Mouse (Mus musculus) spleen, postnatal 4 days (tissue): ENCODE data around the gene Atp6v1g3.

Experiments
- DNase-seq, 2 experiments: peaks; one replicate each; pipeline ENCODE4 v3.0.0; 2022; ENCODE audit warnings: low spot score in 2 of 2

Atp6v1g3 gene

DNA sequence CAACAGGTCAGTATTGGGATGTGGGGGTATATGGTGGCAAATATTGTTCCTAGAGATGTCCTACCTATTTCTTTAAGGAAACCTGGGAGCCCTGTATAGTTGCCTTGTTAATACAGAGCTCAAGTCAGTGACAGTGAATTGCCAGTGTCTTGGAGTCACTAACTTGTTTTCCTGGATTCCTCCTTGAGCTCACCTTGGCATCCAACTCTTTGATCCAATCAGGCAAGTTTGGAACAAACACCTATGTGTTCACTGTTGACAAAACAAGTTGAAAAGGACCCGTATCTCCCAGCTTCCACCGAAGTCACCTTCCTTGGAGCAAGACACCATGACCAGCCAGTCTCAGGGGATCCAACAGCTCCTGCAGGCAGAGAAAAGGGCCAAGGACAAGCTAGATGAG lies at the start of gene Atp6v1g3:
Atp6v1g3 (plus strand) TSS at position 301 of the 400 bp plus-strand sequence.
- DNase-seq: no peak

DNA sequence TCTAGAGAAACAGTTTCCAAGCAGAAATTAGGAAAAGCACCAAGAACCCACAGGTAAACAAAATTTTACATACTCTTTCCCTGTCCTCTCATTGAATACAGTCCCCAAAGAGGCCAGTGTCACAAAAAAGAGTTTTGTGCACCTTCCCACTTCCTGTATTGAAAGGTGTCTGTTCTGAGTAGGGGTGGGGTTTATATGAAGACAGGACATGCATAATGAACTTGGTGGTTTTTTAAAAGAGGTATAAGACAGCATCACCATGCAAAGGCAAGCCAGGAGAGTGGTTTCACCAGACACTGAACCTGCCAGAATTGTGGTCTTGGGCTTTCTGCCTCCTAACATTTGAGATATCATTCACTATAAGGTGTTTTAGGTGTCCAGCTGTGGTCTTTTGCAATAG lies 40.5 kb upstream of the Atp6v1g3 start:
- no peak for DNase-seq

DNA sequence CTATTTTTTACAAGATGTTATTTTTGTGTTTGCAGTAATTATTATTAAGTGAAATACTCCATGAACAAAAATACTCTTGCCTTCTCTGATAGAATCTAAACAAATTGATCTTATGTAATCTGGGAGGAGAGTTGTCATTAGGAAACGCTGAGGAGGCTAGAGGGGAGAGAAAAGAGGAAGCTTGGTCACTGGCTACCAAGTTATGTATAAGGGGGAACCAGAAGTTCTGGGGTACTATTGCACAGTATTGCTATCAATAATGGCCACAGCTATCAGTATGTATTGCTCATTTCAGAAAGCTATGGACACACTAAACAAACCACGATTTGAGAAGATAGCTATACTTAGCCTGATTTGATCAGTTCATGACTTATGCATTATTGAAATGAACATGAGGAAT lies 36.3 kb upstream of the Atp6v1g3 start:
- DNase-seq: no peak

DNA sequence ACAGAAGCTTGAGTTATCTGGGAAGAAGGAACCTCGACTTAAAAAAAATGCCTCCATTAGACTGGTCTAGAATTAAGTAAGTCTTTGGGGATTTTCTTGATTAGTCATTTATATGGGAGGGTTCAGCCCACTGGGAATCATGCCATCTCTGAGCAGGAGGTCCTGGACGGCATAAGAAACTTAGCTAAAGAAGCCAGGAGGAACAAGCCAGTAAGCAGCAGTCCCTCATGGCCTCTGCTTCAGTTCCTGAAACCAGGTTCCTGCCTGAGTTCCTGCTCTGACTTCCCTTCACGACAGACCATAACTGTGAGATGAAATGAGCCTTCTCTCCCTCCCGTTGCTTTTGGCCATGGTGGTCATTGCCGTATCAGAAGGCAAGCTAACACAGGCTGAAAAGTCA lies 29.6 kb upstream of the Atp6v1g3 start:
- no peak for DNase-seq

DNA sequence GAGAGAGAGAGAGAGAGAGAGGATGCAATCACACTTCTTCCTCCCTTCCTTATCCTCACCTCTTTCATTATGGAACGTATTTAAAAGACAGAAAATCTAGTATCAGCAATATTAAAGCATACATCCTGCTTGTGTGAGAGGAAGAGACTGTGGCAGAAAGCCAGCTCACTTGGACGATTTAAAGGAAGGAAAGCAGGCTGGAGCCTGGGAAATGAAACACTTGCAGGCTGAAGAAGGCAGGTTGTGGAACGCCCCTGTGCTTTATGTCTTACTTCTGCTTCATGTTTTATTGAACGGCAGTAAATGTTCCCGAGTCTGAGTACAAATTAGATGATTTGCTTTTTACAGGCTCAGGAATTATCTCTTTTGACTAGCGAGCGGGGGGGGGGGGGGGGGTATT lies 29.1 kb upstream of the Atp6v1g3 start:
- no peak for DNase-seq

DNA sequence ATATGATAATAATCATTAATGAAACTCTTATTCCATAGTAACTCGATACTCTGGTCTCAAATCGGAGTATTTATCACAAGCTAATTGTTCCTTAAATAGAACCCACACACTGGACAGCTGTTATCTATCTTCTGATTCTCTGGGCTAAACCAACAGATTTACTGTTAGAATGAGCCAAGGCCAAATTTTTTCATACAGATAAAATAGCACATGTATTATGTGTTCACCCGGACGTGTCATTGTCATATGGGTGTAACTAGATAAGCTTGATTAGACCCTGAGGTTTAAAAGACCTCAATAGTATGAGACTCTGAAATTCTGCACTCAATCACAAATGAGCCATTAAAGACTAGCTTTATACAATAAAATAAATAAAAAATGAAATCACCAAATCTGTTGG lies 28.4 kb upstream of the Atp6v1g3 start:
- DNase-seq: no peak

DNA sequence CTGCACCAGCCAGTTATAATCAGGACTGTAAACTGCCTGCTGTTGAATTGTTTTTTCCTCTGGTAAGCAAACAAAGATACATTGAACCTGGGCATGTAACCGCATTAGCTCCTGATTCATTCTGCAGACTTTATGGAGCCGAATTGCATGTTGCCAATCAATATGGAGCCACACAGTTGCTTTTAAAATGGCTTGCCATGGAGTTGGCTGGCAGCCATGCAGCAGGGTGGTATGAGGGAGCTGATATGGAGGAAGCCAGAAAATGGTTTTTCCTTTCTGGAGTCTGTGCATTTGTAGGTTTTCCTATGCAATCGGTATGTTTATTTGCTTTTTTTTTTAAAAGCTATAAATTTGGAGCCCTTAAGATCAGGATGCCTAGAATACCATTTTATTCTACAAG lies 28.0 kb upstream of the Atp6v1g3 start:
- DNase-seq: no peak

DNA sequence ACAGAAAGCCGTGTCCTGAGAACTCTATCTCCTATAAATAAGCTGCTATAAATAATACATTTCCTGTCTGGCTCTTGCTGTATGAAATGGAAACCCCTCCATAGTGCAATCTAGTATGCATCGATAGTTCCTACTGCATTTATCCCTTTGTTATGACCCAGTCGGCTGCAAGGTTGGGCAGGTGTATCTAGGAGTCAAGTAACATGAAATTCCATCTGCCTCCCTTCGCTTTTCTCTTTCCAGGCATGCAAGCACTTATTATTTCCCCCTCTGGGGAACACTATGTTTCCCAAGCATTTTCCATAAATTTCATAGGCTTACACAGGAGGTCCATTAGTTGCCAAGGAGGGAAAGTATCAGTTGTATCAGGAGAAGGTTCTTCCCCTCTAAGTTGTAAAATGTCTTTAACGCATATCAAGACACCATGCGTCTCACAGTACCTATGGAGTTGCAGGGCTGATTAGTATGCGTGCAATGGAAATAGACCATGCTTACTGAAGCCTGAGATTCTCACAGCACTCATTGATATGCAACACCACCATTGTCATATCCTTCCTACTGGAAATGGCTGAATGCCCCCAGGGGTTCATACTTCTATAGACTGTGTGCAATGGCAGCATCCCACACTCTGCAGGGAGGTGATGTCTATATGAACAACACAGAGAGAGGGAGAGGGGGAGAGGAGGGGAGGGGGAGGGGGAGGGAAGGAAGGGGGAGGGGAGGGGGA lies 26.9 kb upstream of the Atp6v1g3 start:
- no peak for DNase-seq

DNA sequence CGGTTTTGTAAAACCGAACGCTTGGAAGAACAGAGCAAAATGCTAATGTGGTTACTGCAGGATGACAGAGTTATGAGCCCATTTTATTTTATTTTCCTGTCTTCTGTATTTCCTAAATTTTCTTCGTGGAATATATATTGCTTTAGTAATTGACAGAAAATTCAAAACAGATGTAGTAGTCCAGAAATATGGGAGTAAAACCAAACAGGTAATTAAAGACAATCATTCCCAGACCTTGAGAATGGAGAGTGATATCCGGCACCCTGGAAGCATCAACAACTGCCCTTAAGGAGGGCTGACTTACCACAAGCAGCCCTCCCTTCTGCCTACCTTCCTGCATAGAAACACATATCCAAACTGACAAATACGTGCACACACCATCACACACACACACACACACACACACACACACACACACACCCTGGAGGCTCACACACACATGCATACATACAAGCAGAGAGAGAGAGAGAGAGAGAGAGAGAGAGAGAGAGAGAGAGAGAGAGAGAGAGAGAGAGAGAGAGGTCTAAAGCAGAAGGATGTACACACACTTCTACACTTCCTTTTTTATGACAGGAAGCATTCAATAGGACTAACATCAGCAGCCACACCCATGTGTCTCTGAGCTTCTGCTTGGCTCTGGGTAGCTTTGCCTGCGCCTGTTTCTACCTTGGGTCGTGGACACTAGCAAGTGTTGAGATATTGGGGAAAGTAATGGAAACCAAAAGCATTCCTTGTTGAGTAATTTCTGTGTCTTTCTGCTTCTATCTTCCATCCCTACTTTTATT lies 25.6 kb upstream of the Atp6v1g3 start:
- no peak for DNase-seq

DNA sequence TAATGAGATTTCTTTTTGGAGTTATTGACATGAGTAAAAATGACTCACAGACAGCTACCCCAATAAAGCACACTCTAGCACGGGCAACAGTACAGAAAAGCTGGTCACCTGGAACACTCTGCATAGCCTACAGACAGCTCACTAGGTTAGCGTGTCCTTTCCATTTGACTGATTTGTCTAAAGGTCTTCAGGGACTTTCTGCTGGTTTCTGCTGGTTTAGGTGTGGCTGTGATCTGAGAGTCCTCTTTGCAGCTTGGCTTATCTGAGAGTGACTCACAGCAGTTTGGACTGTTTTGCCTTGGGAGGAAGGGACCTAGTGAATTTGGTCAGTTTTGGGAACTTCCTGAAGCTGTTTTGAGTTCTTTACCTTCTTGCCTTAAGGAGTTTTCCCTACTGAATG lies 24.8 kb upstream of the Atp6v1g3 start:
- DNase-seq: no peak

DNA sequence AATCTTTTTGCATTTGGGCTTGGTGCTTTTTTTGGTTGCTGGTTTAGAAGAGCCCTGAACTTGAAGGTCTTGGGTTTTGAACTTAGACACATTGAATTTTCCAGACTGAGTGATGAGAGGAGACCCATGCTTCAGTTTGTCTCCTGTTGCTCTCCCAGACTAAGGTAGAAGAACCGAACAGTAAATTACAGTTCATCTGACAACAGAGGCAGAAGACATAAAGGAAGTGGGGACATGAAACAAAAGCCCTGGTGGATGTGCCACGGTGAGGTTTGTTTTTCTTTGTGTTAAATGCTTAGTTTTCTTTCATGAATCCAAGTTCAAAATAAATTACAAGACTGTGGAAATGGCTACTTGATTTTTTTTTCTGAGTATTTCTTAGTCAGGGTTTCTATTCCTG lies 22.6 kb upstream of the Atp6v1g3 start:
- no peak for DNase-seq

DNA sequence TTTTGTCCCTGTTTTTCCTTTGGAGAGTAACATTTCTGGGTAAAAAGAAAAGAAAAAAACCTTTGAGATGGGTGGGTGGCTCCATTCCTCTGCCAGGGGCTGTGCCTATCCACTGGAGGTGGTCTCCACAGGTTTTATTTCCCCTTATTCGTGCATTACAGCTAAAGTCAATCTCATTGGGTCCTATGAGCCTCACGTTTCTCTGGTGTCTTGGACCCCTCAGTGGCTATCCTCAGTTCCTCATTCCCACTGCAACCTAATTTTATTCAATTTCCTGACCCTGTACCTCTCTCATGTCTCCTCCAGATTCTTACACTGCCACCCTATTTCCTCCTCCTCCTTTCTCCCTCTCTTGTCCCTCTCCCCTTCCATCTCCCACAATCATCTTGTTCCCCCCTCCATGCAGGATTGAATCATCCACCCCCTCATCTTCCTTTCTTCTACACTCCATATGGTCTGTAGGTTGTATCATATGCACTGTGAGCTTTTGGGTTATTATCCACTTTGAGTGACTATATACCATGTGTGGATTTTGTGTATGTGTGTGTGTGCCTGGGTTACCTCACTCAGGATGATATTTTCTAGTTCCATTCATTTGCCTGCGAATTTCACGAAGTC lies 17.3 kb upstream of the Atp6v1g3 start:
- DNase-seq: no peak

DNA sequence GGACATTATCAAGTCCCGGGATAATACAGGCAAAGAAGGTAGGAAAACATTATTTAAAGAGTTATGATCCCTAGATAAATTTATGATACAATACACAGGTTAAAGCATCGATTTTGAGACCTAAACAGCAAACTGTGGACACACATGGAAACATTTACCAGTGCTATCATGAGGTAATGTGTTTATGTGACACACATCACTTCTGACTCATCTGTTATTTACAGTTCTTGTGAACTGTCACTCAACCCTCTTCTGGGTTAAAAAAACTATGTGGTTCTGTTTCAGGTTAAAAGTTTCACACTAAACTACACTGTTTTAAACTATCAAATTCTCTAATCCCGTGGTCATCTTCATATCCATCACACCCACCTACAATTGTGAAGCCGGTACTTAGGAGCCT lies 14.8 kb upstream of the Atp6v1g3 start:
- DNase-seq: no peak

DNA sequence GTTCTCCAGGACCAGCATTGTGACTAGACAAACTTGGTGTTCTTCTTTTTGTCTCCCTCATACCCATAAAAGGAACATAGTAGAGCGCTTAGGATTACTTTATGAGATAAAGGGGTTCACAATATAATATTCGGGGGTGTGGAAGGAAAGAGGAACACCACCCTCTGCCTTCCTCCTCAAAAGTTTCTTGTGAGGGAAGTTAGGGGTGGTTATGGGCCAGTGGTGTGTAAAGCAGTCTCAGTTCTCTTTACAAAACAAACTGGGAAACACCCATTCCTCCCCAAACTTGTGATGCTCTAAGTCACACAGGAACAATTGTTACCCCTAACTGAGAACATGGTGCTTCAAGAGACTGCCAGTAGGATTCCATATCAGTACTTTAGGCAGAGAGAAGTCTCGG lies 12.0 kb upstream of the Atp6v1g3 start:
- DNase-seq: no peak

DNA sequence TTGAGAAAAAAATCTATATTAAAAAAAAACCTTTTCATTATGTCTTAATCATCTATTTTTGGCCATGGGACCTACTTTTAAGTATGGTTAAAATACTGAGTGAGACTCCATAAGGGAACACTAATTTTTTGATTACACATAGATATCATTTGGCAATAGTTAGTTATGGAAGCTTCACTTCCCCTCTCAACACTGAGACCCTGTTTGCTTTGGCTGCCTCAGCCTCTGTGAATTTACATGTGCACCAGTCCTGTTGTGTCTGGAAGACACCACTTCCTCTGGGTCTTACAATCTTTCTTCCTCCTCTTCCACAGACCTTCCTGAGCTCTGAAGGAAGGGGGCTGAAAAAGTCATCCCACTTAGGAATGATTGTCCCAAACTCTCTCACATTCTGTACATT lies 11.1 kb upstream of the Atp6v1g3 start:
- DNase-seq: no peak

DNA sequence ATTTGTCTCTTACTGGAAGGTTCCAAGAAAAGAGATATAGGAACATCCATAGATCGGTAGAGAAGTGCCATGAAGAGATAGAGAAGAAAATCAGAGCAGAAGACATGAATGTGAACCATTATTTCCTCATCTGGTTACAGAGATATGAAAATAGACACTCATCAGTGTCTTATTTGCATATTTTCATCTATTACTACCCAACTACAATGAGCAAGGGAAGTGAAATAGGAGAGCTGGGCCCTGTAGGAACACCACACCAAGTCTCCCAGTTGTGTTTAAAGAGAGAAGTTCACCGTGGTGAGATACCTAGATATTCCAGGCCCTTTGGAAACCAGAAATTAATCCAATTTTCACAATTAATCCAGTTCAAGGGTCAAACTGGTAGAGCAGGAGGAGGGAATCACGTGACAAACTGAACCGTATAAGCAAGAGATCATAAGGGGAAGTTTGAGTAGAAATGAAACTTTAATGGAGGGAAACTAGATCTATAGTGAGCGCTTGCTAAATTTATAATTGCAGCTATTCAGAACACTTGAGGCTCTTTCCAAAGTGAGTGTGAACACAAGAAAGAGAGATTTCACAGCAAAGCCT lies 6.0 kb upstream of the Atp6v1g3 start:
- no peak for DNase-seq

DNA sequence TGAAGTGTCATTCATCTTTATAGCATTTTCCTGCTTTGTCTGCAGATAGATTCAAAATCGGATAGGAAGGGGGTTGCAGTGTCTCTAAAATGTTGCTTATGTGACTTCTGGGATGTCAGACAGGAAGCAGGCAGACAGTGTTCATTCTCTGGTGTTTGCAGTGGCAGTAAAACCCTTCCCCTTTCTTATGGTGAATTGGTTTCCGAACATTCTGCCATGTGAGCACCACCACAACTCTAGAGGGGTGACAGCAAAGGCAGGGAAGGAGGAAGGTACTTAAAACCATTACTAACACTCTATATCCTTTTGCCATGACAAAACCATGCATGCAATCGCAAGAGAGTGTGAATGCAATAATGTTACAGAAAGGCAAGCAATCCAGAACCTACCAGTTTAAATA lies 1.4 kb downstream of the Atp6v1g3 start:
- no peak for DNase-seq

DNA sequence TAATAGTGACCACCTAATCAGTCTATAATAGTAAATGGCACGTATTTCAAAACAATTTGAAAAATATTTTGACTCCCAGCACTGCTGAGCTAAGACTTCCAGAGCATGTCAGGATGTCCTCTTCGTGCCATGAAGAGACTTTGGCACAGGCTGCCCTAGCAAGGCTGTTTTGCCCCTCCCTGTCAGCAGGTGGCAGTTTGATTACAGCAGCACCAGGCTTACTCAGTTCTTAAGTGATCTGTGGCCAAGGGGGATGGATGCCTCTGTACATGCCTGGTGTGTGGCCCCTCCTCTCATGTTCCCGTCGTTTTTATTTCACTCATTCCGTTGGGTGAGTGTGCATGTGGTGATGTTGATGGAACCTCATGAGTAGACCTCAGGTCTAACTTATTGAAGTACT lies 2.3 kb downstream of the Atp6v1g3 start:
- DNase-seq: peak in 1 of 2 experiments; percentile 30

DNA sequence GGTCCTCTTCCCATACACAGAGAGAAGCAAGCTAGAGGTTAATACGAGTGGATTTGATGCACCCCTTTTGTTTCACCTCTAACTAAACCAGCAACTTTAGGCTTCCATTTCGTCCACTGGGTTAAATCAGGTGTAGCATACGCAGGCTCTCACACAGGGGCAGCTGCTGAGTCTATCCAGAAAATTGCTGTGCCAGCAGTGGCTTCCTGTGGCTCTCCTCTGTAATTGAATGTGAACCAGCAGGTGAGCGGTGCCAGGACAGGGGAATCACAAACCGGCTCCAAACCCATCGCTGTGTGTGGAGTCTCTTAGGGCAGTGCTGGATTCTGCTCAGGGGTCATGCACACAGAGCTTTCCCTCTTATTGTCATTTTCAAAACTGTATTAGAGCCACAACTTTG lies 7.6 kb downstream of the Atp6v1g3 start:
- DNase-seq: no peak

DNA sequence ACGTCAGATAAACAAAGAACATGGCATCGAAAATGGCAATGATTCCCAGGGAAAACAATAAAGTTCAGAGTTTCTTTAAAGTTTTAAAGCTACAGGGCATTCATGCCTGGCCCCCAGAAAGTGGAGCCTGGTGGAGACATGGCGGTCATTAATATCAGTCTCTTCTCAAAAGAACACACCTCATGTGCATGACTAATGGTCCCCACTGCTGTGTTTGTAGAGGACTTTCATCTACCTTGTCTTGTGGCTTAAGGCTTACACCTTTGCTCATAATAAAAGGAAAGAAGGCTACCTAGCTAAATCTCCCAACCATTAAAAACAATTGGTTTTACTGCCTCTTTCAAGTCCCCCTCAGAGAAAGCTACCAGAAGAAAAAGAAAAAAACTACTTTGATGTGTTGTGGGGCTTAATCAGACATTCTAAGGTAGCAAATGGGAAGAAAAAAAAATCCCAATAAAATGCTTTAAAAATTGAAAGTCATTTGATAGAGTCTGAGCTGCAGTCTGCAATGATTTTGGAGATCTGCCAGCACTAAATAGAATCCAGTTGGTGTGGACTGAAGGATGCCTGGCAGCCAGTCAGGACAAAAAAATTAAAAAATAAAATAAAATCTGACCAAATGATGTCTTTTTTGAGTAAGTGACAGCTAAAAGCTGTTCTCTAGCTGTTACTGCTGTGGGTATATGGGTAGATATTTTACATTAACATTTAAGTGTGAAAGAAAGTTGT lies 9.0 kb downstream of the Atp6v1g3 start:
- DNase-seq: no peak

DNA sequence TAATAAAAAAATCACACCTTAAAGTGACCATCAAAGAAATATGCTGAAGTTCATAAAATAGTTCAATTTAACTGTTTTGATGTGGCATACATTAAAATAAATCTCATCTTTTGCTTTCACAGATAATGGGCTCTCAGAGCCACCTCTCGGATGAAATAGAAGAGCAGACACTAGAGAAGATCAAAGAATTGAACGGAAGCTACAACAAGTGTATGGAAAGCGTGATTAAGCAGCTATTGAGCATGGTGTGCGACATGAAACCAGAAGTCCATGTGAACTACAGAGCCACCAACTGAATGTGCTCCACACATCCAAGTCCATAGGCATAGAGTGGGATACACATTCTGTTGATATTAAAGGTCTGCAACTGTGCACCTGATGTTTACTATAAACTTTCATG lies 14.1 kb downstream of the Atp6v1g3 start:
- DNase-seq: no peak

DNA sequence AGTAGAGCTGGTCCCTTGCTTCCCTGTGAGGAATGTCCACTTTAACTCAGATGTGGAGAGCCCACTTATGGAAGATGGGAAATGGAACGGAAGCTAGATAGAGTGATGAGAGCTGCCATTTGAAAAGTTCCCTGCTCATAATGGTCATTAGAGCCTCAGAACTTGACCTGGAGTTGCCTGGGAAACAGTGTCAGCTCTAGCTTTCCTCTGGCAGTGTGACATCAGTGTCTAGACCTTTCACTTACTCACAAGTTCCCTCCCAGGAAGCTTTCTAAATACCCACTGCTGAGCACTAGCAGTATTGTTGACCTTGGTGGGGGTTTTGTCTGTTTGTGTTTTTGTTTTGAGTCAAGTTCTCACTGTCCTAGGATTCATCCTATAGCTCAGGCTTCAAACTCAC lies 15.2 kb downstream of the Atp6v1g3 start:
- no peak for DNase-seq
